Mouse (Mus musculus) cerebellum, adult 2 months (tissue): ENCODE data around the gene Klhl28. TPM values are rescaled to one million over a fixed set of nuclear protein-coding genes. Genes with fewer than 3 reads are reported as not detected.

Experiments used
- DNase-seq, 2 experiments: peaks; one replicate each; pipeline ENCODE4 v3.0.0; 2021
- H3K27ac ChIP-seq: fragments of 200-500 bp; 2 replicates; pipeline ENCODE4 v1.5.1; 2012; ENCODE audit warnings: low read length, control low read depth, inconsistent platforms; ENCODE audit not compliant: insufficient read depth
- H3K27me3 ChIP-seq: fragments of 200-500 bp; 2 replicates; pipeline ENCODE4 v1.6.1; 2012; ENCODE audit warnings: inconsistent platforms, mild to moderate bottlenecking, low read length, moderate library complexity; ENCODE audit not compliant: control insufficient read depth, insufficient read depth
- H3K4me1 ChIP-seq: fragments of 200-500 bp; 2 replicates; pipeline ENCODE4 v1.6.1; 2011; ENCODE audit warnings: low read length; ENCODE audit not compliant: control insufficient read depth, insufficient read depth
- H3K4me3 ChIP-seq: fragments of 200-500 bp; replicated peaks from 2 replicates; pipeline ENCODE3; 2011; ENCODE audit warnings: mild to moderate bottlenecking, low read depth, low read length, control low read depth; ENCODE audit not compliant: insufficient read depth
- CTCF ChIP-seq: fragments of 200-500 bp; IDR thresholded peaks from 2 replicates; pipeline ENCODE4 v1.5.1; 2011; ENCODE audit warnings: low read depth, mild to moderate bottlenecking, control low read depth, low read length, moderate library complexity, borderline replicate concordance; ENCODE audit not compliant: insufficient read depth
- POLR2A ChIP-seq: fragments of 200-500 bp; IDR thresholded peaks from 2 replicates; pipeline ENCODE4 v1.6.1; 2011; ENCODE audit warnings: low read length, control low read depth, borderline replicate concordance; ENCODE audit not compliant: insufficient read depth
- whole genome bisulfite sequencing: fragments of 180-500 bp; shearing (Covaris S2); methylation state at CpG from one replicate; pipeline ENCODE4 v1.1.7; 2018; 5-methylcytosine and 5-hydroxymethylcytosine counted together
- polyA plus RNA-seq: library from polyadenylated mRNA; depleted of rRNA; stranded (reverse); fragments of >200 nt; gene quantifications from 2 replicates; pipeline ENCODE4 v1.2.3, GENCODE M21; 2012; rRNA removed

The Klhl28 gene
- 11.5 and 11.6 TPM in 2 replicates for polyA plus RNA-seq

- under 1% methylated on average over 45 of the region's 45 CpGs for WGBS
- Histone ChIP-seq H3K4me1 (peaks cover 2% of the 10 kb centered on the region; the same call in 1 of the 2 replicates), H3K27ac (peak within 1 kb of the TSS; percentile 45), H3K27me3 (no peaks in the 10 kb centered on the region), H3K4me3 (peak within 1 kb of the TSS; percentile 93)
- peak; percentile 98 to 99 for DNase-seq
- TF ChIP-seq CTCF (no peak), POLR2A (peak; percentile 72; the same call in 1 of the 2 replicates)
Observed at GRCm38 (mm10) chr12:64965124-64966026, at the start of gene Klhl28, which contains the start of gene Togaram1. Gene Klhl28, minus strand, starts transcription at chr12:64965534. Gene Togaram1, plus strand, starts transcription at chr12:64965804.

- no peak overlapping the region for H3K4me3 ChIP-seq
- DNase-seq: no peak
- no peak overlapping the region for H3K27ac ChIP-seq
- no peak for TF ChIP-seq POLR2A
- no peak for TF ChIP-seq CTCF
- no peaks in the 10 kb centered on the region for H3K27me3 ChIP-seq
- H3K4me1 ChIP-seq: no peaks in the 10 kb centered on the region
- WGBS: 88% methylated on average over 3 of the region's 3 CpGs
Observed at GRCm38 (mm10) chr12:65007725-65008124, 42.4 kb upstream of the Klhl28 start.

GRCm38 (mm10) chr12:64977518-64977917, 12.2 kb upstream of the Klhl28 start:
- no peak for DNase-seq
- Histone ChIP-seq H3K27ac (no peak overlapping the region), H3K4me3 (no peak overlapping the region), H3K27me3 (no peaks in the 10 kb centered on the region), H3K4me1 (no peaks in the 10 kb centered on the region; the same call in 1 of the 2 replicates)
- no peak for TF ChIP-seq POLR2A
- no peak for TF ChIP-seq CTCF
- WGBS: 66% methylated on average over 1 of the region's 1 CpGs

- no peak overlapping the region for H3K27ac ChIP-seq
Observed at GRCm38 (mm10) chr12:64976191-64976590, 10.9 kb upstream of the Klhl28 start.

GRCm38 (mm10) chr12:64975558-64975957, 10.2 kb upstream of the Klhl28 start:
- Histone ChIP-seq H3K4me3 (no peak overlapping the region), H3K27ac (no peak overlapping the region), H3K27me3 (no peaks in the 10 kb centered on the region), H3K4me1 (peaks cover 6% of the 10 kb centered on the region)
- 61% methylated on average over 6 of the region's 6 CpGs for WGBS
- TF ChIP-seq POLR2A: no peak
- TF ChIP-seq CTCF: no peak
- no peak for DNase-seq

More at GRCm38 (mm10) chr12:64976191-64976590, 10.9 kb upstream of the Klhl28 start:
- H3K4me3 ChIP-seq: no peak overlapping the region
- no peaks in the 10 kb centered on the region for H3K27me3 ChIP-seq
- WGBS: 60% methylated on average over 1 of the region's 1 CpGs
- no peak for DNase-seq
- TF ChIP-seq CTCF: no peak
- no peak for TF ChIP-seq POLR2A
- H3K4me1 ChIP-seq: peaks cover 3% of the 10 kb centered on the region

- 64% methylated on average over 6 of the region's 6 CpGs for WGBS
- Histone ChIP-seq H3K27me3 (no peaks in the 10 kb centered on the region), H3K27ac (no peak overlapping the region), H3K4me1 (peaks cover 10% of the 10 kb centered on the region), H3K4me3 (no peak overlapping the region)
- no peak for TF ChIP-seq CTCF
- no peak for TF ChIP-seq POLR2A
- no peak for DNase-seq
Observed at GRCm38 (mm10) chr12:64972063-64972462, 6.7 kb upstream of the Klhl28 start.

- DNase-seq: no peak
- no peaks in the 10 kb centered on the region for H3K27me3 ChIP-seq
- H3K4me3 ChIP-seq: no peak overlapping the region
- H3K27ac ChIP-seq: no peak overlapping the region
- TF ChIP-seq POLR2A: no peak
- TF ChIP-seq CTCF: no peak
- H3K4me1 ChIP-seq: peaks cover 10% of the 10 kb centered on the region
Observed at GRCm38 (mm10) chr12:64971399-64971798, 6.1 kb upstream of the Klhl28 start.

GRCm38 (mm10) chr12:64968067-64968466, 2.7 kb upstream of the Klhl28 start:
- TF ChIP-seq CTCF (no peak), POLR2A (no peak)
- Histone ChIP-seq H3K27me3 (no peaks in the 10 kb centered on the region), H3K4me3 (peak overlapping the region; percentile 75), H3K4me1 (peaks cover 10% of the 10 kb centered on the region; the same call in 1 of the 2 replicates), H3K27ac (no peak overlapping the region)
- DNase-seq: no peak
- 2% methylated on average over 2 of the region's 2 CpGs for WGBS
